Mouse (Mus musculus): Measurements from ENCODE around the gene Zfp114.

GRCm38 (mm10) chr7:24133996-24134828 lies 40.6 kb upstream of the Zfp114 start, which contains the start of gene Zfp235:
- peak; percentile 53; the same call in 1 of the 2 replicates for TF ChIP-seq ZMIZ1 (IDR thresholded peaks at IDR 0.05; ENCODE audit: low read depth, low read length)
- peak; percentile 86 for TF ChIP-seq SIN3A (IDR thresholded peaks at IDR 0.05; ENCODE audit: low read length)
- TF ChIP-seq MAX (IDR thresholded peaks at IDR 0.05; ENCODE audit: low read length) = peak; percentile 28; the same call in 1 of the 2 replicates
- TF ChIP-seq NRF1 (IDR thresholded peaks at IDR 0.05; ENCODE audit: low read depth, low read length) = no peak
- TF ChIP-seq ETS1 (conservative IDR thresholded peaks at IDR 0.05; ENCODE audit: low read depth, low read length) = peak; percentile 27; the same call in 1 of the 2 replicates
- TF ChIP-seq POLR2AphosphoS2 (IDR thresholded peaks at IDR 0.05; ENCODE audit: low read depth, low read length) = peak; percentile 41; the same call in 1 of the 2 replicates
- TF ChIP-seq BHLHE40 (IDR thresholded peaks at IDR 0.05; ENCODE audit: low read depth, low read length) = no peak
- peak; percentile 84 for TF ChIP-seq POLR2A (IDR thresholded peaks at IDR 0.05; ENCODE audit: low read depth, low read length)
